Mouse (Mus musculus) adrenal gland, adult 2 months (tissue): ENCODE results near the gene Rfx1. TPM values are rescaled to one million over a fixed set of nuclear protein-coding genes. Genes with fewer than 3 reads are reported as not detected.

Experiments
- DNase-seq: peaks from one replicate; pipeline ENCODE4 v3.0.0; 2021
- long read RNA-seq: library from polyadenylated mRNA; stranded (forward); transcript quantifications from one replicate; pipeline ENCODE4 v2.0.0, GENCODE M21; 2021
- polyA plus RNA-seq: library from polyadenylated mRNA; depleted of rRNA; stranded (reverse); fragments of >200 nt; gene quantifications from 2 replicates; pipeline ENCODE4 v1.2.3, GENCODE M21; 2012; rRNA removed
- total RNA-seq, 2 experiments: library from RNA; stranded (reverse); gene quantifications; 2 replicates each; pipeline ENCODE4 v1.2.3; 2021

The Rfx1 gene
- total RNA-seq = 10 to 100 TPM; 17.1 to 19.9 TPM
- polyA plus RNA-seq = 34.5 and 36.6 TPM in 2 replicates
- long read RNA-seq, full-length matches to known transcripts = 1 of 11 reads
- long read RNA-seq, partial matches to known transcripts = 6 of 11 reads
- long read RNA-seq, other reads (novel, unspliced or antisense) = 4 of 11 reads

DNA sequence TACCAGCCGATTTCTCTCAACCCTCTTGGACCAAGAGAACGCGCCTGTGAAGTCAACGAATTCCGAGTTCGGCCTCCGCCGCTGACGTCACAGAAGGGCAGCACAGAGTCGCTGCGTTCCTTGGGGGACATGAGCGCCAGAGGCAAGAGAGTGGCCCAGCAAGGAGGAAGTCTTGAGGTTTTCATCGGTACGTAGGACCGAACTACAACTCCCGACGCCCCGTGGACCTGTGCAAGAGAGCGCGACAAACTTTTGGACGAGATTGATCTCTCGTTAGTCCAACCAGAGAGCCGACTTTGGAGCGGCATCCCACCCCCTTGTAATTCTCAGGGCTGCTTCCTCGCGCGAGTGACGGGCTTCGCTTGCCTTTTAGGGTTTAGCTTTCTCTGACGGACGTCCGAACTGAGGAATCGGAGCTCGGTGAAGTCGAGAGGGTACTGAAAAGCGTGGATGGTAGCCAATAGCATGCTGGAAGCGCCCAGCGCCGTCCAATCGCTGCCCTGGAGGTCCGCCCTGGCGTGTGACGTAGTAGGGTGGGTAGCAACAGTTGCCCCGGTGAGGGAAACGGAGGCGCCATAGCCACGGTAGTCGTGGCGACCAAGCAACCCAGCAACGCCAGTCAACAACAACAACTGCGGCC is at the start of gene Rfx1:
TSS of gene Rfx1 (plus strand) at position 544 of the 640 bp plus-strand sequence.
- DNase-seq = peak; percentile 100

DNA sequence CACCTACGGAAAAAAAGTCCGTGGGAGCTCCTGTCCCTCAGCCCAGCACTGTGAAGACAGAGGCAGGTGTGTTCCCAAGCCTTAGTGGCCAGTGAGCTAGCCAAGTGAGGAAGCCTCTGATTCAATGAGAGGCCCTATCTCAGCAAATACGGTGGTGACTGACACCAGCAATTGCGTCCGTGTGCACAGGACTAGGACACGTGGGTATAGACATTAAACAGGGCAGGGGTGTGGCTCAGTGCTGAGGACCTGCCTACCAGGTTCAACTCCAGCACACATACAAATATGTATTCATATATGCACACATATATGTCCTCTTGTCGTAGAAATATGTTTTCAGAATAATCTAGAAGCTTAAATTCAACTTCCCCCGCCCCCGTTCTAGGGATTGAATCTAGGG is 46.9 kb upstream of the Rfx1 start:
- DNase-seq = no peak

DNA sequence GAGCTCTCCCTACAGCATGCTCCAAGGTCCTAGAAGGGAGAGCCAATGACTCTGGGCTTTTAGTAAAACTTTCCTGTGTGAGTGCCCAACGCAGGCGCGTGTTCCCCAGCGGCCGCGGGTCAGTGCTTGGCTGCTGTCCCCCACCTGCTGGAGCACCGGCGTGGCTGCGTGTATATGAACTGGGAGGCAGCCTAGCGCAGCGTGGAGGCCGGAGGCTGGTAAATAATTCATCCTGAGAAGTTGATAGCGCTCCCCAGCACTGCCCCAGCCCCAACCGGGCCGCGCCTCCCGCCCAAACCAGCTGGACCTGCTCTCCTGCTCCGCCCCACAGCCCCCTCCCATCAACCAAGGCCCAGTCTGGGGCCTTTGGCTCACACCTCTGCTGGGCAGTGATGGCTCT is 45.5 kb upstream of the Rfx1 start, which contains the start of gene Palm3:
TSS of gene Palm3 (plus strand) at position 376 of the 400 bp plus-strand sequence.
- no peak for DNase-seq

DNA sequence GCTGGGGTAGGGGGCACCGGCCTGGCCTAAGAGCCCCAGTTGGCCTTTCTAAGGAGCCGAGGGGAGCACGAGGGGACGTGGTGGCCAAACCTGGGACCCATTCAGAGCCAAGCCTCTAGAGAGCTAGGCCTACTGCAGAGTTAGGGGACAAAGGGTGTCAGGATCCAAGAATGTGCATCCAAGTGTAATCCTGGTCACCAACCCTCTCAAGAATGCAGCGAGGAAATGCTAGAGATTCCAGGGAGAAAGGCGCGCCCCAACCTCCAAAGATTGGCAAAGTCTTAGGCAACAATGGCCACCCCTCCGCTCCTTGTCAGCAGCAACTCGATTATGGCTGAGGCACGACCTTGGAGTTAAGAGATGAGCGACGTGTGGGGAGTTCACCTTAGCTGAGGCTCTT is 45.1 kb upstream of the Rfx1 start:
- DNase-seq = no peak

DNA sequence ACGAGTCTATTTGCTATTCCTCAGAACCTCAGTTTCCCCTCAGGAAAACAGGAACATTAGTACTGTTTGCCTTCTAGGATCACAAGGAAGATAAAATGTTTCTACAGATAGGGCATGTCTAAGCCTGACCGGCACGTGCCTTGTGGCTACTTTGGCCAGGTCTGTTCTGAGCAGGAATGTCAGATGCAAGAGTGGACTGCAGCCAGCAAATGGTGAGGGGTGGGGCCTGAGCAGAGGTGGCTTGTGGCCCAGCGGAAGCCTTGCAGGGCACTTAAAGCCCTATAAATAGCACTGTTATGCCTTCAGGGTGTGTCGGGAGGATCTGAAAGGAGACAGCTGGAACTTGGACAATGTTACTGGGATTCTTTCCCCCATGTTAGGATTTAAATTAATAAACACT is 43.5 kb upstream of the Rfx1 start:
- DNase-seq = no peak

DNA sequence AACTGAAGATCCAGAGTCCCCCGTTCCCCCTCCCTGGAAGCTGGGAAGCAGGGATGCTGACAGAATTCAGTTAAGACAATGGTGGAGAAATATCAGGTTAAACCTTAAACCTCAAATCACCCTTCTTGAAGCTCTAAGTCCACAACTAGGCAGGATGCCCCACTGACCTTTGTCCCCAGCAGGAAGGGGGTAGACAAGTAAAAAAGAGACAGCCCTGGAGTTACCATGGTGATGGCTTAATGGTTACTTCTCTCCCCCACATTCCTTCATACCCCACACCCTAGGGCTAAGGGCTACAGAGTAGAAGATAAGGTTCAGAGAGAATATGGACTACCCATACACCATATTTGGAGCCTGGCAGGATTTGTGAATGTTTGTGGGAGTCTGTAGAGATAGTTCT is 43.0 kb upstream of the Rfx1 start:
- no peak for DNase-seq

DNA sequence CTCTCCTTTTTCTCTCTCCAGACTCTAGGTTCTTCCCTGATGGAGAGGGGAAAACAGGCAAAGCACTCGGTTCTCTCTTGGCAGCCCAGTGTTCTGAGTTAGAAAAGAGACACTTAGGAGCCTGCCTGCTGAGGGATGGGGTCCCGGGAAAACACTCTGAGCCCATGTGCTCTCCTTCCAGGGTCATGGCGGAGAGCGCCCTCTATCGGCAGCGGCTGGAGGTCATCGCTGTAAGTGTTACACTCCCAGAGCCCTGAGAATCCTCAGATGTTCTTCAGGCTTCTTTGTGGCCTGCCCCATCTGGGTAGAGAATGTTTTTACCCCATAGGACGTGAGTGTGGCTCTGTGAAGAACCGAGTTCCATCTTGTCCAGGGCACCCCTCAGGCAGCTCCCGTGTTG is 42.5 kb upstream of the Rfx1 start:
- DNase-seq = no peak

DNA sequence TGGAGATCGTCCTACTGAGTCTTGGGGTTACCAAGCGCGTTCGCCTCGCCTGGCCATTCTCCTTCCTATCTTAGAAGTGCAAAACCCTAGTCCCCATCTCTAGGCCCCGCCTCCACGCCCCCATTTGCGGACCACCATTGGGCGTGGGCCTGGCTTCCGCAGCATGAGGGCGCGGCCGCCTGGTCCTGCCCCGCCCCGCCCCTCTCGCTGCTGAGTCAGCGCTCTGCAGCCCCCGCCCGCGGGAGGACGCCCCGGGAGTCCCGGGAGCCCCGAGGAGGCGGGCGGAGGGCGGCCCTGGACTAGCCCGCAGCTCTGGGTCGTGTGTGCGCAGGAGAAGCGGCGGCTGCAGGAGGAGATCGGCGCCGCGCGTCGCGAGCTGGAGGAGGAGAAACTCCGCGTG is 40.8 kb upstream of the Rfx1 start:
- peak; percentile 71 for DNase-seq

DNA sequence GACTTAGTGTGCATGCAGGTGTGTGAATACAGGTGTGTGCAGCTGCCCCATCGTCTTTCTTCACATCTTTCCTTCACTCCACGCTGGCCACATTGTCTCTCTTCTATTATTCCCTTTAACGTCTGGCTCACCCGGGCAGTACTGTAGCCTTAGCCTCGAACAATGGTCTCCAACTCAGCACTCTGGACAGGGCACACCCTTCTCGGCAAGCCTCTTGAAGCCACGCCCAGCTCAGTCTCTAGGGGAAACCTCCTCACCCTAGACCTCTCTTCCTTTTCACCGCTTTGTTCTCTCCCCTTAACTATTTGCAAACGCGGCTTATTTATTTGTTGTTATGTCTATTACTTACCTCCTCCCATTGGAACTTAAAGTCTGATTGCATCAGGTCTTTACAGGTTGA is 39.2 kb upstream of the Rfx1 start:
- DNase-seq = no peak

DNA sequence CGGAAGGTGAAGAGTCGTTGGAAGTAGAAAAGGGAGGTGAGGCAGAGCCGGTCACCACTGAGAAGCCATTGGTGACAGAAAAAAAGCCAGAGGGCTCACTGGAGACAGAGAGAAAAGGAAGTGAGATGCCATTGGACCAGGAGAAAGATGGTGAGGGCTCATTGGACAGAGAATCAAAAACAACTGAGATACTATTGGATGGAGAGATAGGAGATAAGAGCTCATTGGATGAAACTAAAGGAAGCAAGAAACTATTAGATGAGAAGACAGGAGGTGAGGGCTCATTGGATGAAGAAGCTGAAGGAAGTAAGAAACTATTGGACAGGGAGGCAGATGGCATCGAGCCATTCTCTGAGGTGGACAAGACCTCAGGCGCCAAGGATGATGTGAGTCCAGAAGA is 37.4 kb upstream of the Rfx1 start:
- DNase-seq = no peak

DNA sequence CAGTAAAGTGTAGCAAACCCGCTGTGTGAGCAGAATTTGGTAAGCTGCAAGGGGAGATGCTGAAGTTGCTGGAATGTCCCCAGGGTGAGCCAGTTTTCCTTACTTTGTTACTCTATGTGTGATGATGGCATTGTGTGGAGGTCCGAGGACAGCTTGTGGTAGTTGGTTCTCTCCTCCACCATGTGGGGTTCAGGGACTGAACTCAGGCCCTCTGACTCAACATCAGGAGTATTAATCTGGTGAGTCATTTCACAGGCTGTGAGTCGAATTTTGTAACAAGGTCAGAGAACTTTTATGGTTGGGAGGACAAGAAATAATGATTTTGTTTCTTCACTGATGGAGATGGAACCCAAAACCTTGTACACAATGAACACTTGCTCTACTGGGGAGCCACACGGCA is 33.9 kb upstream of the Rfx1 start:
- peak; percentile 75 for DNase-seq

DNA sequence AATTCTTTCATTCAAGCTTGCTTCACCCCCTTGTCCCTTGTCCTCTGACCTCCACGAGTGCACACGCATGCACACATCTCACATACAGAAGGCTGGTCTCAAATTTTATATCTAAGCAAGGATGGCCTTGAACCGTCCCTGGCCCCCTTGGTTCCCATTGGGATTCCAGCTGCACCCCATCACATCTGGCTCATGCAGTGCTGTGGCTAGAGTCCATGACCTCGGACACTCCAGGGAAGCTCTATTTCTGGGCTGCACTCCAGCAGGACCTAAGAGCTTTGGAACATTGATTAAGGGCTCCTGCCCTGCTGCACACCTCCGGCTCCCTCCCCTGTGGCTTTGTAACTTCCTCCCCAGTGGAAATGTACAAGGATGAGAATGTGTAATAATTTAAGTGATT is 28.6 kb upstream of the Rfx1 start:
- DNase-seq = peak; percentile 80

DNA sequence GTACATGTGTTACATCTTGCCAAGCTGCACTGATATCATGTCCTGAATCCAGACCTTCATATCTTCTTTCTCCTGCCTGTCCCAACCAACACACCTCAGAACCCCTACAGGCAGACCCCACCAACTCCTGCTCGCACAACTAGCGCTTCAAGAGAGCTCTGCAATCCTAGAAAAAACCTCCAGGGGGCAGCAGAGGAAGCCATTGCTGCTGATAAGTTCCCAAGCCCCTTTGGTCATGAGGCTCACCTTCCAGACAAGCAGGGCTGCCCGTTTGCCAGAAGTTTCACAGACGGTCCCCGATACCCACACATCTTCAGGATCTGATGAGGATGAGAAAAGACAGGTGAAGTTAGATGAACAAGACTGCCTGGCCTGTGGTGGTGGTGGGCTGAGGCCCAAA is 27.6 kb upstream of the Rfx1 start:
- DNase-seq = peak; percentile 70

DNA sequence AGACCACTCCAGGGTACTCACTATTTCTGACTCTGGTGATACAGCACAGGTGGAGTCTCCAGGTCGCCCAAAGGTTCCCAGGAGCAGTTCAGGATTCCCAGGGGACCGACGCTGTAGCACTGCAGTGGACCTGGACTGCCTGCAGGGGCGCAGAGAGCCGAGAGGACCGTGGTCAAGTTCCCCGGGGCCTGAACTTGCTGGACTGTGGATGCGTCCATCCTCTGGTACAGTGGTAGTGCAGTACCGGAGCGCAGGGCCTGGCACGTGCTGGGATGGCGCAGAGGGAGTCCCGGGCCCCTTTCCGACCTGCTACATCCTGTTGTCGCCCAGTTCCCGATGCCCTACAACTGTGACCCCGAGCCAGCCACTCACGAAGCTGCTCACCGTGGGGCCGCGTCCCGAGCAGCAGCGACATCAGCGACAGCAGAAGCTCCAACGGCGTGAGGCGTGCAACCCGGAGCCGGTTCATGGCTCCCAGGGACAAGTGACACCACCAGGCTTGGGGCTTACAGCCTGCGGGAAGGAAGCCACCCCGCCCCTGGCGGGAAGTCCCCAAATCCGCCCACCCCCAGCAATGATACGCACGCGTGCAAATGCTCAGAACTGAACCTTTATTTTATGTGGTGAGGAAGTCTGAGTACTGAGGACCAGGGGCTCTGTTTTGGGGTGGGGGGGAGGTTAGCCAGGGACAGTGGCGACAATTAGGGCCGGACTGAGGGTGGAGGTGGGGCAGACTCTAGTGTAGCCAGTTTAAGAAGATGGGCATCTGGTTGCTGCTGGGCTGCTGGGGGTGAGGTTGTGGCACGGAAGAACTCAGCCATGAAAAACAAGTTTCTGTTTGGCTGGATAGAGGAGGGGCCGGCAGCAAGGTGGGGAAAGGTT is 24.3 kb upstream of the Rfx1 start, which contains the start of gene Il27ra:
TSS of gene Il27ra (minus strand) at position 524 of the 882 bp plus-strand sequence.
- DNase-seq = peak; percentile 76

DNA sequence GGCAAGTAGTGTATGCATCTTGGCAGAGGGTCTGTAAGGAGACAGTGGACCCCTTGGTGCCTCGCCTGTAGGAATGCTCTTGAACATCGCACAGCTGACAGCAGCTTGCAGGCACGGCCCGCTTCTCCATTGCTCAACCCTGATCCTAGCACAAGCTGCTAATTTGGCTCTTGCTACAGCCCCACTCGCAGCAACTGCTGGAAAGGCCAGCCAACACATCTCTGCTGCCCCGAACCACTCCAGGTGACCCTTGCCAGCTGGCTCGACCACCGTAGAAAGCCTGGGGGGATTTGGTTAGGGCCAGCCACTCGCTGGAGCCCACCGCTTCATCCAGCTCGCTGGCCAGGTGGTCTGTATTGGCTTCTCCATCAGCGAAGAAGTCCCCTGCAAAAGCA is 23.7 kb upstream of the Rfx1 start:
- DNase-seq = no peak

DNA sequence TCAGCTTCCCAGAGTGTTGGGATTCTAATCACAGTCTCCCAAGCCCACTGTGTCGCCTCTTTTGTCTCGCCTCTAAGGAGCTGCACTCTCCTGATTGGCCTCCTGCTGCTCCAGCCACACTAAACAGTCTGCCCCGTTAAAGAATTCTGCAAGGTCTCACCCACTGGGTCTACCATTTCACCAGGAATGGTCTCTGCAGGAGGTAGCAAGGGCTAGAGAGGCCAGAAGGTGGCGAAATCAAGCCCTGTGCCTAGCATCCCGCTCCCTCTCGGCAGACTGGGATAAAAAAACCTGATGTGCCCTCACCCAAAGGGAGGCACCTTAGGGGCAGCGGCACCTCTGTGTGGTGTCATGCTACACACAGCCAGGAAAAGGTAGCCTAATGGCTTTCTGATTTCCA is 22.5 kb upstream of the Rfx1 start:
- DNase-seq = no peak

DNA sequence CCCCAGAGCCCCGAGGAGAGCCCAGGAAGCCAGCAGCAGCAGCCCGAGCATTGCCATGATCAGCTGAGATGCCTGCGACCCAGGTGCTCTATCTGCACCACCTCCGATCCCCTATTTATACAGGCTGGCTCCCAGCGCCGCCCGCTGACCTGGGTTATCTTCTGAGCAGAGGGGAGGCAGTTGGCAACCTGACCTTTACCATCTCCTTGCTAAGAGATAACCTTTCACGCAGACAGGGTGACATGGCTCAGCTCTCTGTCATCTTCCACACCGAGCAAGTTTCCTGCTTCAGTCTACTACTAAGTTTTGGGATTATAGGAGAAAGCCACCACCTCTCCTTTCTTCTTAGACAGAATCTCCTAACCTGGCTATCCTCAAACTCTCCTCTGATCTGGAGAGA is 21.7 kb upstream of the Rfx1 start, which contains the start of gene Rln3:
TSS of gene Rln3 (minus strand) at position 101 of the 400 bp plus-strand sequence.
- DNase-seq = no peak

DNA sequence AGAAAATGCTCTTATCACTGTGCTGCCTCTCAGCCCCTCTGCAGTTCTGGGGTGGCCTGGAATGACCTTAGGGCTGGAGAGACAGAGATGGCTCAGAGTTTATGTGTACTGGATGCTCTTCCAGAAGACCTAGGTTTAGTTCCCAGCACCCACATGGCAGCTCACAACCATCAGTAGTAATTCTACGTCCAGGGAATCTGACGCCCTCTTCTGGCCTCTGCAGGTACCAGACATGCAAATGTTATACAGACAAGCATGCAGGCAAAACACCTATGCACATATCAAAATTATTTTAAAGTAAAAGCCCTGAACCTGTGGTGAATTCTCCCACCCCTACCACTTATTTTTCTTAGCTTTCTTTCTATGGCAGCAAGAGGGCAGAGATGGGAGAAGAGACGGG is 20.1 kb upstream of the Rfx1 start:
- DNase-seq = no peak

DNA sequence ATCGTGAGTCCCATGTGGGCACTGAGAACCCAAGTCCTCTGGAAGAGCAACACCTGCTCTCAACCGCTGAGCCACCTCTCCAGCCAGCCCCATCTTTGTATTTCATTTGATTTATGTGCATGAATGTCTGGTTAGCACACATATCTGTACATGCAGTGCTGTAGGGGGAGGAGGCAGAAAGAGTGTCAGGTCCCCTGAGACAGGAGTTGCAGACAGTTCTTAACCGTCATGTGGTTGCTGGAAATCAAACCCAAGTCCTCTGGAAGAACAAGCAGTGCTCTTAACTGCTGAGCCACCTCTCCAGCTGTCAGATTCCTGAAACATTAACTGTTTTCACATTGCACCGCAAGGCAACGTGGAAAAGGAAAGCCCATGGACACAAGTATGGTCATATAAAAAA is 18.5 kb upstream of the Rfx1 start:
- DNase-seq = no peak

DNA sequence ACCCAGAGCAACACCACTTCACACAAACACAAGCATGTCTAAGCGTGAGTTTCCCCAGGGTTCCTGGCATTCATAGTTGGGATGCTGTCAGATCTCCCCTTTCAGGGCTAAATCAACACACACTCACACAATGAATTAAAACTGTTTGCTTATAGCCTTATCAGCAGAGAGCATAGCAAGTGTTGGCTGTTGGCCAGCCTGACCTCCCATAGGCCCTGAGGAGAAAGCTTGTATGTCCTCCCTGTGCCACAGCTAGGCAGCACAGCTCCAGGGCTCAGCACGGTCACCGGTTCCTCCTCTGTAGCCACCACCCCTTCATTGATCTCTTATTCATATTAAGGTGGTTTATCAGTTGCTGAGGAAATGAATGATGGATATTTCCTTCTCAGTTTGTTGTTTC is 13.9 kb upstream of the Rfx1 start:
- no peak for DNase-seq

DNA sequence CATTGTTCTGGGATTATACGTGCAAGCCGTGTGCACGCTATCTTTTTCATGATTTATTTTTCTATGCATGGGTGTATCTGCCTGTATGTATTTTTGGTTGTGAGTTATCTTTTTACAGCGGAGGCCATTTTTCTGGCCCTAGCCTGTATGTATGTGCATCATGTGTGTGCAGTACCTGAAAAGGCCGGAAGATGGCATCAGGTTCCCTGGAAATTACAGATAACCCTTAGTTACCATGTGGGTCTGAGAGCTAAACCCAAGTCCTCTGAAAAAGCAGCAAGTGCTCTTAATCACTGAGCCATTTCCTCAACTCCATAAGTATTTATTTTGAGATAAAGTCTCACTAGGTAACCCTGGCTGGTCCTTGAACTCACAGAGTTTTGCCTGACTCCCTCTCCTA is 13.4 kb upstream of the Rfx1 start:
- no peak for DNase-seq

DNA sequence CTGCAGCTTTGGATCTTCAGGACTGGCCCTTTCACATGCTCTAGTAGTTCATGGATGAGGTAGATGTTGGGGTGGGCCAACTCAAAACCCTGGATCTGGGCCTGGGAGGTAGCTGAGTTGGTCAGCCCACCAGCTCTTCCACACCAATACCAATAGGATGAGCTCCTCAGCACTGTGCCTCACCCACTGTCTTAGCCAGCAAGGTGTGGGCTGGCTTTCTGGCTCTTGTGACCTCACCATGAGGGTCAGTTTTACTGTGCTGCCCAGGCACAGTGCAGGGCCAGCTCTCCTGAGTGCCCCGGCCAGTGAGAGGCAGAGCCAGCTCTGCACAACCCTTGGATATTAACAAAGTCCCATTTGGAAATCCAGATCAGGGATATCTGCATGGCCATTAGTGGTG is 8.8 kb upstream of the Rfx1 start:
- DNase-seq = no peak

DNA sequence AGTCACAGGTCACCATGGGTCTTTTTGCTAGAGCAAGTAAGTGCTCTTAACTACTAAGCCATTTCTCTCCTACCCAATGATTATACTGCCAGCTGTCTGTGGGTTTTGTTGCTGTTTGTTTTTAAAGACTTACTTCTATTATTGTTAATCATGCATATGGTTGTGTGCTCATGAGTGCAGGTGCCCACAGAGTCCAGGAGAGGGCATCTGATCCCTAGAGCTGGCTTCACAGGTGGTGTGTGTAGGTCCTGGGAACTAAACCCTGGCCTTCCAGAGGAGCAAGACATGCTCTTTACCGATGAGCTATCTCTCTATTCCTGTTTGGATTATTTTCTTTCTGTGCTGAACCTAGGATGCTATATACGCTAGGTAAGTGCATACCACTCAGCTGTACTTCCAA is 7.4 kb upstream of the Rfx1 start:
- DNase-seq = no peak
